Mouse (Mus musculus) gonadal fat pad, adult 2 months (tissue): ENCODE data around the gene Zfp963. TPM values are rescaled to one million over a fixed set of nuclear protein-coding genes. Genes with fewer than 3 reads are reported as not detected.

Experiments
- DNase-seq: peaks from one replicate; pipeline ENCODE4 v3.0.0-alpha.2; 2012; ENCODE audit warnings: low read depth
- polyA plus RNA-seq: library from polyadenylated mRNA; depleted of rRNA; stranded (reverse); fragments of >200 nt; gene quantifications from 2 replicates; pipeline ENCODE4 v1.2.3, GENCODE M21; 2012; rRNA removed

Gene Zfp963
- 2.5 TPM in 2 replicates for polyA plus RNA-seq

GRCm38 (mm10) chr8:69749544-69750454 lies at the start of gene Zfp963:
Gene Zfp963 (minus strand): TSS chr8:69749970.
- peak; percentile 54 for DNase-seq

GRCm38 (mm10) chr8:69799261-69799660 lies 49.5 kb upstream of the Zfp963 start:
- DNase-seq: no peak

- no peak for DNase-seq
Measured at GRCm38 (mm10) chr8:69797661-69798060, 47.9 kb upstream of the Zfp963 start.

- no peak for DNase-seq
Measured at GRCm38 (mm10) chr8:69796721-69797345, 47.1 kb upstream of the Zfp963 start.

GRCm38 (mm10) chr8:69794901-69795300 lies 45.1 kb upstream of the Zfp963 start:
- no peak for DNase-seq

- no peak for DNase-seq
Measured at GRCm38 (mm10) chr8:69794096-69794495, 44.3 kb upstream of the Zfp963 start.

GRCm38 (mm10) chr8:69793666-69794065 lies 43.9 kb upstream of the Zfp963 start:
- DNase-seq: no peak

- DNase-seq: no peak
Measured at GRCm38 (mm10) chr8:69791415-69792068, 41.8 kb upstream of the Zfp963 start.

- no peak for DNase-seq
Measured at GRCm38 (mm10) chr8:69790773-69791367, 41.1 kb upstream of the Zfp963 start, which contains the start of the genes Atp13a1 and Zfp866. Gene Atp13a1 (plus strand): TSS chr8:69791163. Gene Zfp866 (minus strand): TSS chr8:69791178.

GRCm38 (mm10) chr8:69790364-69790763 lies 40.6 kb upstream of the Zfp963 start:
- DNase-seq: no peak

GRCm38 (mm10) chr8:69789731-69790130 lies 40.0 kb upstream of the Zfp963 start:
- no peak for DNase-seq

GRCm38 (mm10) chr8:69789105-69789504 lies 39.3 kb upstream of the Zfp963 start:
- no peak for DNase-seq

GRCm38 (mm10) chr8:69777111-69777510 lies 27.3 kb upstream of the Zfp963 start:
- no peak for DNase-seq

- DNase-seq: no peak
Measured at GRCm38 (mm10) chr8:69775149-69775534, 25.4 kb upstream of the Zfp963 start.

- peak; percentile 90 for DNase-seq
Measured at GRCm38 (mm10) chr8:69774503-69775148, 24.9 kb upstream of the Zfp963 start, which contains the start of gene Gm20422. Gene Gm20422 (minus strand): TSS chr8:69774886.

- no peak for DNase-seq
Measured at GRCm38 (mm10) chr8:69772106-69772505, 22.3 kb upstream of the Zfp963 start.

- DNase-seq: no peak
Measured at GRCm38 (mm10) chr8:69771221-69771620, 21.5 kb upstream of the Zfp963 start.

GRCm38 (mm10) chr8:69761814-69762445 lies 12.2 kb upstream of the Zfp963 start:
- DNase-seq: no peak

- no peak for DNase-seq
Measured at GRCm38 (mm10) chr8:69758316-69758715, 8.5 kb upstream of the Zfp963 start.

- DNase-seq: no peak
Measured at GRCm38 (mm10) chr8:69752437-69752836, 2.7 kb upstream of the Zfp963 start.

GRCm38 (mm10) chr8:69741231-69741630 lies 8.5 kb downstream of the Zfp963 start:
- DNase-seq: no peak
